Mouse (Mus musculus) large intestine, adult 2 months (tissue): ENCODE results near the gene Dusp9. TPM values are rescaled to one million over a fixed set of nuclear protein-coding genes. Genes with fewer than 3 reads are reported as not detected.

ENCODE experiments used
- DNase-seq: peaks from one replicate; pipeline ENCODE4 v3.0.0-alpha.2; 2012; ENCODE audit warnings: low read depth, low spot score
- WGBS: fragments of 180-500 bp; shearing (Covaris S2); methylation state at CpG from one replicate; pipeline ENCODE4 v1.1.7; 2018; 5-methylcytosine and 5-hydroxymethylcytosine counted together
- polyA plus RNA-seq: library from polyadenylated mRNA; depleted of rRNA; stranded (reverse); fragments of >200 nt; gene quantifications from 2 replicates; pipeline ENCODE4 v1.2.3, GENCODE M21; 2012; rRNA removed

The Dusp9 gene
- polyA plus RNA-seq = 0.20 and 0.49 TPM in 2 replicates

- DNase-seq = no peak
- WGBS = 6% methylated on average over 25 of the region's 28 CpGs
These were observed at the start of gene Dusp9 for GRCm38 (mm10) chrX:73639255-73639675. Gene Dusp9 (plus strand): TSS chrX:73639419.

DNA sequence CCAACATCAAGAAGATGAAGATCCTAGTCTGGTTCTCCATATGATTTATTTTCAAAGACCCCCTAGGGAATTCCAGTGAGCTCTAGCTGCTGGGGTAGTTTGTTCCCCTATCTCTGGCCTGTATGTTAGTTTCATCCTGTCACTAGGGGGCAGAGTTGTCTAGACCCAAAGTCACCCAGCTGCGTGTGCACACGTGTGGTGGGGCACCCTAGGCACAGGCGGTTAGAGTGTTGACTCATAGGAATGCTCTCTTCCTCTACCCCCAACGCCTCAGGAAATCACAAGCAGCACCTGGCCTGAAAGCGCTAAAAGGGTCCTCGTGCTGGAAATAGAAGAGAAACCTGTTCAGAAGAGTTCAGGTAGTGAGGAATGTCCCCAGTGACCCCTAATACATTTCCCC lies 46.0 kb upstream of the Dusp9 start:
- 19% methylated on average over 6 of the region's 6 CpGs for WGBS
- no peak for DNase-seq

DNA sequence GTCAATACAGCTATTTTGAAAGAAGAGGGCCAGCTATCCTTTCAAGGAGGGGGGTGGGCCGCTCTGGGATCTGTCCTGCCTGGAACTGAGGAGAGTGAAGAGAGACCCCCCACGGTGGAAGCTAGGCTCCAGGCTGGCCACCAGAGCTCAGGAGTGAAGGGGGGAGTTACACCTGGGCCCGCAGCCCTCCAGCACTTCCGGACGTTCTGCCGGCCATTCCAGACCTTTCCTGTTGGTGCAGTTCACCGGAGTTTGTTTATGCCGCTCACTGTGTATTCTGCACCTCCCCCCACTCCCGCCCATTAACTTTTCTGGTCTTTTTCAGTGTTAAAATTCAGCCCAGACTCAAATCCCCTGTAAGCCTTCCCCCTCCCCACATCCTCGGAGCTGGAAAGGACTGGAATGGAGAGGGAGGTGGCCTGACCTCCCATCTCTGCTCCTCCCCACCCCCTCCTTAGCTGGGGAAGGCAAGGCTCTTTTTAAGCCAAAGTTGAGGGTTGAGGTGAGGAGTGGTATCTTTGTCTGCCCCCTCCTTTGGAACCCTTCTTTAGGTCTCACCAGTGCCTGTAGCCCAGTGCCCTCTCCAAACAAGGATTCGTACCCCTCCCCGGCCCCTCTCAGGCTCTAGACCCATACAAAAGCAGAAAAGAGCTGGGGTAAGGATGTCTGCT lies 44.6 kb upstream of the Dusp9 start:
- DNase-seq = no peak

GRCm38 (mm10) chrX:73595297-73595938 lies 43.8 kb upstream of the Dusp9 start:
- WGBS = 65% methylated on average over 4 of the region's 4 CpGs

More for the DNA sequence above, 44.6 kb upstream of the Dusp9 start:
- WGBS = 55% methylated on average over 12 of the region's 12 CpGs

DNA sequence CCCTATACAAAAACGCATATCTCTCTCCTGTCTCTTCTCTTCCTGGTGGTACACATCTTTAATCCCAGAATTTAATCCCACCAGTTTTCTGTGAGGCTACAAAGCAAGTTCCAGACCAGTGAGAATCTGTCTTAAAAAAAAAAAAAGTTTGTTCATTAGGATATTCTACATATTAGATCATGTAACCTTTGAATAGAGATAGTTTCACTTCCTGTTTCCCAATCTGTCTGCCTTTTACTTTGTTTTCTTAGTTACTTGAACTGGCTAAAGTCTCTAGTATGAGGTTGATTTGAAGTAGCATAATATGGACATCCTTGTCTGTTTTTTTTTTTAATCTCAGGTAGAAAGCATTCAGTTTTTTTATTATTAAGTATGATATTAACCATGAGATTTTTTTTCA lies 37.8 kb upstream of the Dusp9 start:
- no peak for DNase-seq
- WGBS = 74% methylated on average over 1 of the region's 1 CpGs

More at GRCm38 (mm10) chrX:73595297-73595938, 43.8 kb upstream of the Dusp9 start:
- no peak for DNase-seq

- WGBS = 25% methylated on average over 4 of the region's 4 CpGs
These were observed 25.6 kb upstream of the Dusp9 start for GRCm38 (mm10) chrX:73613665-73614064.

GRCm38 (mm10) chrX:73615876-73616275 lies 23.3 kb upstream of the Dusp9 start:
- WGBS = 95% methylated on average over 1 of the region's 1 CpGs
- DNase-seq = no peak

More at GRCm38 (mm10) chrX:73613665-73614064, 25.6 kb upstream of the Dusp9 start:
- no peak for DNase-seq

- no peak for DNase-seq
These were observed 19.8 kb upstream of the Dusp9 start for GRCm38 (mm10) chrX:73619401-73619800.

DNA sequence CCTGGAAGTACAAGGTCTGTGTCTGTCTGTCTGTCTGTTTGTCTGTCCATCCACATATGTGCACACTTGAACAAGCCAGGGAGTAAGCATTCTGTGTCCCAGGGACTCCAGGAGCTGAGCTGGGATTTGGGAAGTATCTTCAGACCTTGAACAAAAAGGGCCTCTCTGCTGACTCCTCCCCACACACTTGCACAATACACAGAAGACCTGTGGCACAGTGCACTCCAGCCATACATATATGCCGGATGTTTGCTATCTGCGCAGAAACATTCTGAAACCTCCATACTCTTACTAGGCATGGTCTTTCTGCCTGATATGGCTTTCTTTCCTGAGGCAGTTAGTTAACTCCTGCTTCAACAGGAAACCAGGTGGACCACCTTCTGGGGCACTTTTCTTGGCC lies 19.3 kb upstream of the Dusp9 start:
- 78% methylated on average over 2 of the region's 2 CpGs for WGBS
- DNase-seq = no peak

GRCm38 (mm10) chrX:73626981-73627380 lies 12.2 kb upstream of the Dusp9 start:
- no peak for DNase-seq

DNA sequence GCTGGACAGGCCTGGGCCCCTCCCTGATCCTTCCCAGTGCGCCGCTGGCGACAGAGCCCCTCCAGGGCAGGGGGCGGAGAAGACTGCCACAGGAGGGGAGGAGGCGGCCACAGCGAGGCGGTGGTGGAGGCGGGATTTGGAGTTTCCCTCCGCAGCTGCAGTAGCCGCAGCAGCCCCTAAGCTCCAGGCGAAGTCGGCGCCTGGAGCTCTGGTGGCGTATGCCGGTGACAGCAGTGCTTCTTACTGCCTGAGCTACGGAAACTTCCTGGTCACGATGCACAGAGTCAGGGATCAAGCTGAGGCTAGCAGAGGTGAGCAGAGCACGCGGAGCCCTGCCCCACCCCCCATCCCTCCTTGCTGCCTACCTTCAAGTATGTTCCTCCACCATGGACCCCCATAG lies 3.8 kb upstream of the Dusp9 start:
- WGBS = 26% methylated on average over 19 of the region's 19 CpGs
- no peak for DNase-seq

- WGBS = 14% methylated on average over 19 of the region's 19 CpGs
These were observed 1.8 kb upstream of the Dusp9 start for GRCm38 (mm10) chrX:73637415-73637814.

GRCm38 (mm10) chrX:73639901-73640469 lies 766 bp downstream of the Dusp9 start:
- 22% methylated on average over 41 of the region's 41 CpGs for WGBS
- no peak for DNase-seq

More at GRCm38 (mm10) chrX:73637415-73637814, 1.8 kb upstream of the Dusp9 start:
- no peak for DNase-seq

GRCm38 (mm10) chrX:73645121-73645520 lies 5.9 kb downstream of the Dusp9 start:
- no peak for DNase-seq
- 55% methylated on average over 4 of the region's 4 CpGs for WGBS

GRCm38 (mm10) chrX:73650869-73651268 lies 11.7 kb downstream of the Dusp9 start:
- no peak for DNase-seq
- WGBS = 52% methylated on average over 3 of the region's 3 CpGs

DNA sequence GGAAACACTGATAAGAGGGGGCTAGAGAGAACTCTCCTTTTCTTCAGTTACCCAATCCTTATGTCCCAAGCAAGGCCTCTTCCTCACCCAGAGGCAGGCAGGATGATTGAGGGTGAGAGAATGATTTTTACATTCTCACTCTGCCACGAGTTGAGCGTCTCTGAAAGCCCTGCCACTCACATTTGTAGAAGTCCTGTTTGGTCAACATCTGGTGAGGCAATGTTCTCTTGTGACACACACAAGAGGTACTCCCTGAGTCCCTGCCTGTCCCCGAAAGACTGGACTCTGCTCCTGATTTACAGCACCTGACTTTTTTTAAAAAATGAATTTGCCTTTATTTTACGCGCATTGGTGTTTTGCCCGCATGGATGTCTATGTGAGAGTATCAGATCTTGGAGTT lies 14.2 kb downstream of the Dusp9 start:
- DNase-seq = no peak
- WGBS = 82% methylated on average over 6 of the region's 6 CpGs

DNA sequence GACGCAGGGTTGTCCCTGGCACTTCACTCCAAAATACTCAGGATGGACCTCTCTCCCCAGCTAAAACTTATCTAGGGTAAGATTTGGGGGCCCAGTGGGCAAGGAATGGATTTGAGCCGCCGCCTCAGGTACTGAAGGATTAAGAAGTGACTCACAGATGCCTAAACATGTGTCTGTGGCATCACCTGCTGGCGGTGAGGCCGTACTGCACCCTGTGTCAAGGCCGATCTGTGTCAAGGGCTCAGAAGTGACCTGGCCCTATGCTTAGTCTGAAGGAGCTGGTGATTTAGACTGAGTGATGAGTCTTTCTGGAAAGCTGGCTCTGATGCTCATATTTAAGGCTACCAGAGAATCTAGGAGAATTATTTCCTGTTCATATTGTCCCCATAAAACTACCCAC lies 15.0 kb downstream of the Dusp9 start:
- WGBS = 20% methylated on average over 6 of the region's 6 CpGs

GRCm38 (mm10) chrX:73655529-73655928 lies 16.3 kb downstream of the Dusp9 start:
- 45% methylated on average over 3 of the region's 3 CpGs for WGBS
- DNase-seq = no peak

More for the DNA sequence above, 15.0 kb downstream of the Dusp9 start:
- no peak for DNase-seq

- DNase-seq = no peak
- 56% methylated on average over 7 of the region's 7 CpGs for WGBS
These were observed 19.2 kb downstream of the Dusp9 start for GRCm38 (mm10) chrX:73658391-73658790.

DNA sequence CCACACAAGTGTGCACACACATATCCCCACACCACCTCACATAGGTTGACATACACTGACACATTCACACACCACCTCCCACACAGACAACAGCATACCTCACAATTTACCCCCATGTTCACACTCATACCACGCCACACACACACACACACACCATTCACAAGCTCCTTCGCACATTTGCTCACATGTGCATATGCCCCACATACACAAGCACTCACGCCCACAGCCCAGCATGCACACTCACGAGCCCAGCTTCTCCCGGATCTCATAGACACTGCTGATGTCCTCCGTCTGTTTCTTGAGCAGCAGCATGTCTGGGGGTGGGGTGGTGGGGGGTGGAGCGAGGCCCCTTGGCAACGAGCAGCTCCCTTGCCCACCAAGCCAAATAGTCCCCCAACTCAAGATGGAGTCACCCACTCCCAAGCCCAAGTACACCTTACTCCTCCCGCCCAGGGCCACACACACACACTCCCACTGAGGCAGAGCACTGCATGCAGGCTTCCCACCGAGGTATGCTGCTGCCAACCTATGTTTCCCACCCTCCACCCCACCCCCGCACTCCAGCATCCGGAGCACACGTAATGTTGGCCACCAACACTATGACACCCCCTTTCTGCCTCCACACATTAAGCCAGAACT lies 19.8 kb downstream of the Dusp9 start:
- WGBS = 71% methylated on average over 13 of the region's 13 CpGs
- no peak for DNase-seq
